Mouse (Mus musculus) forebrain, embryonic 16.5 days (tissue): ENCODE measurements around the gene Sema4f. TPM values are rescaled to one million over a fixed set of nuclear protein-coding genes. Genes with fewer than 3 reads are reported as not detected.

Source experiments
- ATAC-seq: fragments of 200-750 bp; cut with Nextera tagmentation; 2 replicates; pipeline ENCODE4 v1.8.0; 2017; ENCODE audit warnings: mild to moderate bottlenecking, moderate library complexity
- H3K27ac ChIP-seq: fragments of 300-500 bp; sonication (generic); 2 replicates; pipeline ENCODE4 v1.5.1; 2014; ENCODE audit warnings: low read length, control low read depth
- H3K27me3 ChIP-seq: fragments of 300-500 bp; sonication (generic); replicated peaks from 2 replicates; pipeline ENCODE4 v1.6.1; 2014; ENCODE audit warnings: low read length; ENCODE audit not compliant: control insufficient read depth, insufficient read depth
- H3K36me3 ChIP-seq: fragments of 300-500 bp; sonication (generic); 2 replicates; pipeline ENCODE4 v1.6.1; 2014; ENCODE audit not compliant: control insufficient read depth, insufficient read depth
- H3K4me1 ChIP-seq: fragments of 300-500 bp; sonication (generic); replicated peaks from 2 replicates; pipeline ENCODE4 v1.6.1; 2014; ENCODE audit warnings: low read length; ENCODE audit not compliant: control insufficient read depth, insufficient read depth
- H3K4me2 ChIP-seq: fragments of 300-500 bp; sonication (generic); 2 replicates; pipeline ENCODE4 v1.6.1; 2014; ENCODE audit warnings: mild to moderate bottlenecking, low read length, control low read depth
- H3K4me3 ChIP-seq: fragments of 300-500 bp; sonication (generic); replicated peaks from 2 replicates; pipeline ENCODE4 v1.5.1; 2014; ENCODE audit warnings: mild to moderate bottlenecking, low read length, control low read depth
- H3K9ac ChIP-seq: fragments of 300-500 bp; sonication (generic); replicated peaks from 2 replicates; pipeline ENCODE4 v1.6.1; 2014; ENCODE audit warnings: low read depth, low read length, control low read depth
- H3K9me3 ChIP-seq: fragments of 300-500 bp; sonication (generic); 2 replicates; pipeline ENCODE4 v1.6.1; 2016; ENCODE audit warnings: low read length; ENCODE audit not compliant: control insufficient read depth
- WGBS: fragments of 180-500 bp; shearing (Covaris S2); extraction: QIAGEN DNeasy Blood & Tissue Kit; methylation state at CpG from one replicate; pipeline ENCODE4 v1.1.7; 2014; 5-methylcytosine and 5-hydroxymethylcytosine counted together
- polyA plus RNA-seq: library from polyadenylated mRNA; unstranded; fragments of >200 nt; fragmentation: Nextera tagmentation; extraction: Ambion mirVana; gene quantifications from 2 replicates; pipeline ENCODE4 v1.2.1, GENCODE M21; 2015

Sema4f gene
- polyA plus RNA-seq, 1 experiment from 2014 or later = 18.7 TPM

- no peaks in the 10 kb centered on the region for H3K27me3 ChIP-seq
- H3K9me3 ChIP-seq = no peaks in the 10 kb centered on the region
- H3K4me2 ChIP-seq = no peak overlapping the region
- no peak overlapping the region for H3K27ac ChIP-seq
- H3K4me1 ChIP-seq = no peaks in the 10 kb centered on the region
- no peak overlapping the region for H3K4me3 ChIP-seq
- H3K9ac ChIP-seq = no peak overlapping the region
- WGBS = 84% methylated on average over 8 of the region's 8 CpGs
- H3K36me3 ChIP-seq = no peaks in the 10 kb centered on the region
- ATAC-seq = no peak
Measured at GRCm38 (mm10) chr6:82902559-82902958, 37.0 kb downstream of the Sema4f start.

DNA sequence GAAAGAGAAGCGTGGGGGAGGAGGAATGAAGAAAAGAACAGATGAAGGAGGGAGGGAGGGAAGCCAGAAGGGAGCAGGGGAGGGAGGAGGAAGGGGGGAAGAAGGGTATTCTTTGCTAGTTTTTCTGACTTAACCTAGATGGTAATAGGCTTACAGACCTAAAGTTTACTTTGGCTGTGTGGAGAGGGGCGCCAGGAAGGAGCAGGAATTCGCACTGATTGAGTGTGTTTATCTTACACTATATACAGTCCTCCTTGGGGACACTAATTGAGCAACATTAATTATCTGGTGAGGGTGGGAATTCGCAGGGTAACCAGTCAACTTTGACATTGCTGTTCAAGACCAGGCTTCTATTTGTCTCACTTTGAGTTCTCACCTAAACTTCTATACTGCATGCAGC is 40.8 kb downstream of the Sema4f start:
- no peaks in the 10 kb centered on the region for H3K4me1 ChIP-seq
- ATAC-seq = no peak
- no peak overlapping the region for H3K9ac ChIP-seq
- WGBS = 58% methylated on average over 4 of the region's 4 CpGs
- H3K27ac ChIP-seq = no peak overlapping the region
- no peak overlapping the region for H3K4me2 ChIP-seq
- H3K4me3 ChIP-seq = no peak overlapping the region
- H3K9me3 ChIP-seq = no peaks in the 10 kb centered on the region
- no peaks in the 10 kb centered on the region for H3K27me3 ChIP-seq
- H3K36me3 ChIP-seq = no peaks in the 10 kb centered on the region

- Histone ChIP-seq H3K4me3 (no peak overlapping the region), H3K4me1 (no peaks in the 10 kb centered on the region), H3K36me3 (no peaks in the 10 kb centered on the region), H3K9ac (no peak overlapping the region), H3K27ac (no peak overlapping the region), H3K9me3 (no peaks in the 10 kb centered on the region), H3K4me2 (no peak overlapping the region), H3K27me3 (no peaks in the 10 kb centered on the region)
- 86% methylated on average over 4 of the region's 4 CpGs for WGBS
- ATAC-seq = no peak
Measured at GRCm38 (mm10) chr6:82898227-82898626, 41.3 kb downstream of the Sema4f start.

DNA sequence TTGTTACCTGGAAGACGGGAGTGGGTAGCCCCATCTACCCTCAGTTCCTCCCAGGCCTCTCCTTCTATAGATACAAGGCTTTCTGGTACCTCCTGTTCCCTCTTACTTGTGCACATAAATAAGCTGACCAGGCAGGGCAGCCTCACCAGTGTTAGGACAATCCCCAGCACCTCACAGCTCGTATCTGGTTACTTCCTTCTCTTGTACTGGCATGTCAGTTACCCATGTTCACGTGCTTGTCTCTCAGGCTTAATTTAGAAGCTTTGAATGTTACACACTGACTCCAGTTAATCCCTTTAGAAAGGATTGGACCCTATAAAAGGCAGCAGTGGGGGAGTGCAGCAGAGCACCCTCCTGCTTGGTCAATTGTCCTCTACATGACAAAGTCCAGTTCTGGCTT is 42.3 kb downstream of the Sema4f start:
- Histone ChIP-seq H3K4me2 (no peak overlapping the region), H3K9me3 (no peaks in the 10 kb centered on the region), H3K27ac (no peak overlapping the region), H3K36me3 (no peaks in the 10 kb centered on the region), H3K4me1 (no peaks in the 10 kb centered on the region), H3K9ac (no peak overlapping the region), H3K27me3 (no peaks in the 10 kb centered on the region), H3K4me3 (no peak overlapping the region)
- no peak for ATAC-seq
- 24% methylated on average over 3 of the region's 3 CpGs for WGBS

- Histone ChIP-seq H3K4me1 (no peaks in the 10 kb centered on the region), H3K27ac (no peak overlapping the region), H3K4me3 (no peak overlapping the region), H3K27me3 (no peaks in the 10 kb centered on the region), H3K9me3 (no peaks in the 10 kb centered on the region), H3K9ac (no peak overlapping the region), H3K4me2 (no peak overlapping the region), H3K36me3 (no peaks in the 10 kb centered on the region)
- no peak for ATAC-seq
- 63% methylated on average over 3 of the region's 3 CpGs for WGBS
Measured at GRCm38 (mm10) chr6:82893415-82893814, 46.2 kb downstream of the Sema4f start.

- Histone ChIP-seq H3K4me3 (no peak overlapping the region), H3K27me3 (no peaks in the 10 kb centered on the region), H3K9me3 (no peaks in the 10 kb centered on the region), H3K4me1 (no peaks in the 10 kb centered on the region), H3K36me3 (no peaks in the 10 kb centered on the region), H3K27ac (no peak overlapping the region), H3K4me2 (no peak overlapping the region), H3K9ac (no peak overlapping the region)
- WGBS = 74% methylated on average over 2 of the region's 2 CpGs
- ATAC-seq = no peak
Measured at GRCm38 (mm10) chr6:82892540-82892939, 47.0 kb downstream of the Sema4f start.

- H3K9ac ChIP-seq = no peak overlapping the region
- no peaks in the 10 kb centered on the region for H3K9me3 ChIP-seq
- H3K27ac ChIP-seq = no peak overlapping the region
- WGBS = 80% methylated on average over 6 of the region's 6 CpGs
- no peaks in the 10 kb centered on the region for H3K4me1 ChIP-seq
- H3K4me2 ChIP-seq = no peak overlapping the region
- ATAC-seq = no peak
- H3K4me3 ChIP-seq = no peak overlapping the region
- no peaks in the 10 kb centered on the region for H3K27me3 ChIP-seq
- no peaks in the 10 kb centered on the region for H3K36me3 ChIP-seq
Measured at GRCm38 (mm10) chr6:82891488-82891887, 48.1 kb downstream of the Sema4f start.

DNA sequence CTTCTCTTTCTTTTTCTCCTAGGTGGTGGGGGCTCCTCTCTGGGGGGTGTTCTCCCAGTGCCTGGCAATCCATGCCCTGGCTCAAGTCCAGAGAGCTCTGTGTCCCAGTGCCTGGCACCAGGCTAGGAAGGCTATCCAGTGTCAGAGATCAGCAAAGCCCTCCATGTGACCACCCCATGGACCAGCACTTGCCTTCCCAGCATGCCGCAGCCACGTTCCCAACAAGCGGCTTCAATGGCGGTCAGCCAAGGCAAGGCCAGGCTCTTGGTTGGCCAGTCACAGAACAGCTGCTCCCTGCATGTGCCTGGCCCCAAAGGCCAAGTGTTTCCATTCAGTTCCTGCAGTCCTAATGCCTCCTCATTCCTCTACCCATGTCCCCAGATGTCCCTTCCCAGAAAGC is 53.2 kb downstream of the Sema4f start:
- Histone ChIP-seq H3K9me3 (no peaks in the 10 kb centered on the region), H3K27ac (no peak overlapping the region)

GRCm38 (mm10) chr6:82885909-82886308 is 53.7 kb downstream of the Sema4f start:
- no peaks in the 10 kb centered on the region for H3K27me3 ChIP-seq
- H3K9ac ChIP-seq = no peak overlapping the region
- H3K4me1 ChIP-seq = no peaks in the 10 kb centered on the region
- H3K4me3 ChIP-seq = no peak overlapping the region
- no peak overlapping the region for H3K4me2 ChIP-seq
- WGBS = 87% methylated on average over 4 of the region's 4 CpGs
- no peaks in the 10 kb centered on the region for H3K9me3 ChIP-seq
- ATAC-seq = no peak
- H3K27ac ChIP-seq = no peak overlapping the region
- H3K36me3 ChIP-seq = no peaks in the 10 kb centered on the region

More for the DNA sequence above, 53.2 kb downstream of the Sema4f start:
- ATAC-seq = no peak
- Histone ChIP-seq H3K4me1 (no peaks in the 10 kb centered on the region), H3K36me3 (no peaks in the 10 kb centered on the region), H3K4me3 (no peak overlapping the region), H3K9ac (no peak overlapping the region), H3K27me3 (no peaks in the 10 kb centered on the region), H3K4me2 (no peak overlapping the region)
- 83% methylated on average over 4 of the region's 4 CpGs for WGBS

- Histone ChIP-seq H3K4me1 (no peaks in the 10 kb centered on the region), H3K9me3 (no peaks in the 10 kb centered on the region), H3K4me3 (no peak overlapping the region), H3K27ac (no peak overlapping the region), H3K4me2 (no peak overlapping the region), H3K9ac (no peak overlapping the region), H3K27me3 (no peaks in the 10 kb centered on the region), H3K36me3 (no peaks in the 10 kb centered on the region)
- ATAC-seq = no peak
- 86% methylated on average over 2 of the region's 2 CpGs for WGBS
Measured at GRCm38 (mm10) chr6:82885441-82885840, 54.1 kb downstream of the Sema4f start.
